Comparison of ENCODE assay signal across 23 mouse cellular contexts in the genomic region with DNA sequence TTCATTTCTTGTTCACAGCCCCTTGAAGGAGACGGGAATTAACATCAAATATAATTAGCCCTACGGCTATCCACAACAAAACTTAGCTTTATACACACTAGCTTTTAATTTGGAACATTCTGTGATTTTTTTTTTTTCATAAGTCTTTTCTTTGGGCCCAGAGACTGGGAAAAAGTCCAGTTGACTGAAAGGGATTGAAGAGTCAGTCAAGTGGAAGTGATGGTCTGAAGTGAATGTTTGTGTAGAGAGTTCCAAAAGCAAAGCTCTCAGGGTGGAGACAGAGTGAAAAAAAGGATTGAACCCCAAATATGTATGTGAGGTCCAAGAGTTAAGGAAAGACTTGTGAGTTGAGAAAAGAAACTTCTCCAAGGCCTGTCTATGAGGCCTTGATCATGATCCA. TPM values are rescaled to one million over a fixed set of nuclear protein-coding genes. Genes with fewer than 3 reads are reported as not detected.
DNase-seq lines count a peak whose midpoint lies in the region; ATAC-seq and TF ChIP-seq lines count a peak whose summit lies in the region.
"Had no signal": no experiment of that assay in that cellular context is flagged by ENCODE, and none has a peak within 500 bp of the region (broad histone marks: within the 10 kb centered on the region; RNA-seq: fewer than 3 reads in every experiment).

No protein-coding gene starts in this region.

- DNase-seq in hindbrain, postnatal 0 days (ENCODE audit: low spot score) = peak; percentile 36
- no peak for DNase-seq in hindbrain, embryonic 14.5 days (ENCODE audit: low spot score)
- DNase-seq in midbrain, postnatal 0 days (ENCODE audit: low spot score) = peak; percentile 56
- DNase-seq in midbrain, embryonic 14.5 days = no peak
- no peak for DNase-seq in left cerebral cortex, postnatal 36 days (ENCODE audit: low spot score in 2 of 2)
- DNase-seq: adrenal gland, adult 2 months; adrenal gland, postnatal 14 days; cerebellum, adult 11-12 months; cerebellum, adult 8-10 months; cerebellum, postnatal 10 days; cerebellum, postnatal 36 days; gastrocnemius, postnatal 25 days; heart, adult 18-20 months; heart, postnatal 10 days; heart, postnatal 4 days; kidney, adult 2 months had no signal

- no peak overlapping the region for H3K9ac ChIP-seq in forebrain, embryonic 15.5 days (replicated peaks)
- H3K9ac ChIP-seq in forebrain, embryonic 12.5 days = no peak overlapping the region
- H3K9ac ChIP-seq in hindbrain, postnatal 0 days (replicated peaks; ENCODE audit: low read length) = no peak overlapping the region
- no peak overlapping the region for H3K9ac ChIP-seq in hindbrain, embryonic 14.5 days
- no peak overlapping the region for H3K9ac ChIP-seq in midbrain, postnatal 0 days (replicated peaks; ENCODE audit: low read length, poor library complexity, severe bottlenecking)
- no peak overlapping the region for H3K9ac ChIP-seq in midbrain, embryonic 14.5 days (replicated peaks; ENCODE audit: low read length)
- H3K9ac ChIP-seq: heart, embryonic 12.5 days; heart, embryonic 15.5 days; hindbrain, embryonic 12.5 days had no signal

- H3K27ac ChIP-seq in forebrain, embryonic 15.5 days (replicated peaks) = peak overlapping the region; percentile 33; the same call in 1 of the 2 replicates
- no peak overlapping the region for H3K27ac ChIP-seq in forebrain, embryonic 12.5 days
- peak overlapping the region; percentile 48; the same call in 1 of the 2 replicates for H3K27ac ChIP-seq in hindbrain, postnatal 0 days
- no peak overlapping the region for H3K27ac ChIP-seq in hindbrain, embryonic 14.5 days
- no peak overlapping the region for H3K27ac ChIP-seq in midbrain, postnatal 0 days (ENCODE audit: low read depth, low read length)
- no peak overlapping the region for H3K27ac ChIP-seq in midbrain, embryonic 14.5 days (replicated peaks; ENCODE audit: low read depth, low read length)
- H3K27ac ChIP-seq: heart, embryonic 15.5 days; hindbrain, embryonic 12.5 days had no signal

- peaks cover 16% of the 10 kb centered on the region for H3K4me1 ChIP-seq in forebrain, embryonic 15.5 days
- peaks cover 14% of the 10 kb centered on the region; the same call in 1 of the 2 replicates for H3K4me1 ChIP-seq in forebrain, embryonic 12.5 days
- no peaks in the 10 kb centered on the region for H3K4me1 ChIP-seq in hindbrain, postnatal 0 days (ENCODE audit: insufficient read depth, low read length)
- H3K4me1 ChIP-seq in hindbrain, embryonic 14.5 days (replicated peaks; ENCODE audit: control insufficient read depth, insufficient read depth, low read length) = peaks cover 10% of the 10 kb centered on the region
- peaks cover 3% of the 10 kb centered on the region; the same call in 1 of the 2 replicates for H3K4me1 ChIP-seq in midbrain, postnatal 0 days (ENCODE audit: insufficient read depth, low read length)
- H3K4me1 ChIP-seq in midbrain, embryonic 14.5 days (ENCODE audit: control insufficient read depth, insufficient read depth, low read length) = 0 out of 2 replicates have a peak, but pooled peaks cover 6% of the 10 kb centered on the region

- intact Hi-C loops in left cerebral cortex, postnatal 36 days (cut with DNase I) = no loop called here

- no peaks in the 10 kb centered on the region for H3K9me3 ChIP-seq in forebrain, embryonic 15.5 days
- H3K9me3 ChIP-seq in forebrain, embryonic 12.5 days = no peaks in the 10 kb centered on the region
- no peaks in the 10 kb centered on the region for H3K9me3 ChIP-seq in hindbrain, postnatal 0 days (ENCODE audit: low read length)
- no peaks in the 10 kb centered on the region for H3K9me3 ChIP-seq in hindbrain, embryonic 14.5 days (ENCODE audit: control insufficient read depth, low read length)
- H3K9me3 ChIP-seq in midbrain, postnatal 0 days (ENCODE audit: low read length) = no peaks in the 10 kb centered on the region
- H3K9me3 ChIP-seq in midbrain, embryonic 14.5 days (ENCODE audit: control insufficient read depth, low read length) = no peaks in the 10 kb centered on the region
- H3K9me3 ChIP-seq: heart, embryonic 12.5 days; heart, embryonic 15.5 days; hindbrain, embryonic 12.5 days had no signal

- peaks cover 22% of the 10 kb centered on the region; the same call in 1 of the 2 replicates for H3K36me3 ChIP-seq in forebrain, embryonic 15.5 days
- H3K36me3 ChIP-seq in forebrain, embryonic 12.5 days (replicated peaks) = peaks cover 94% of the 10 kb centered on the region
- no peaks in the 10 kb centered on the region for H3K36me3 ChIP-seq in hindbrain, postnatal 0 days (ENCODE audit: insufficient read depth, low read length)
- H3K36me3 ChIP-seq in hindbrain, embryonic 14.5 days (replicated peaks; ENCODE audit: control insufficient read depth, insufficient read depth) = peaks cover 12% of the 10 kb centered on the region
- no peaks in the 10 kb centered on the region for H3K36me3 ChIP-seq in midbrain, postnatal 0 days (ENCODE audit: insufficient read depth, low read length)
- H3K36me3 ChIP-seq in midbrain, embryonic 14.5 days (ENCODE audit: control insufficient read depth, insufficient read depth, low read length) = peaks cover 14% of the 10 kb centered on the region; the same call in 1 of the 2 replicates

- ATAC-seq in forebrain, embryonic 15.5 days (replicated peaks) = no peak
- ATAC-seq in forebrain, embryonic 12.5 days (ENCODE audit: low FRiP score) = no peak
- no peak for ATAC-seq in hindbrain, postnatal 0 days
- no peak for ATAC-seq in hindbrain, embryonic 14.5 days (ENCODE audit: low FRiP score)
- no peak for ATAC-seq in midbrain, postnatal 0 days (ENCODE audit: low FRiP score)
- ATAC-seq in midbrain, embryonic 14.5 days (ENCODE audit: low FRiP score, low TSS enrichment) = no peak
- ATAC-seq: CD4-positive, CD25-positive, alpha-beta regulatory T cell, adult 4 months; intestine, postnatal 0 days had no signal

- H3K4me2 ChIP-seq in forebrain, embryonic 15.5 days (replicated peaks) = no peak overlapping the region
- no peak overlapping the region for H3K4me2 ChIP-seq in forebrain, embryonic 12.5 days
- no peak overlapping the region for H3K4me2 ChIP-seq in hindbrain, postnatal 0 days (ENCODE audit: low read depth, low read length)
- no peak overlapping the region for H3K4me2 ChIP-seq in hindbrain, embryonic 14.5 days (replicated peaks)
- no peak overlapping the region for H3K4me2 ChIP-seq in midbrain, postnatal 0 days (ENCODE audit: low read depth, low read length, poor library complexity, severe bottlenecking)
- H3K4me2 ChIP-seq in midbrain, embryonic 14.5 days (ENCODE audit: low read length) = no peak overlapping the region
- H3K4me2 ChIP-seq: heart, embryonic 12.5 days; heart, embryonic 15.5 days; hindbrain, embryonic 12.5 days had no signal

- no peaks in the 10 kb centered on the region for H3K27me3 ChIP-seq in forebrain, embryonic 15.5 days
- no peaks in the 10 kb centered on the region for H3K27me3 ChIP-seq in forebrain, embryonic 12.5 days
- H3K27me3 ChIP-seq in hindbrain, postnatal 0 days (ENCODE audit: insufficient read depth, low read length) = no peaks in the 10 kb centered on the region
- no peaks in the 10 kb centered on the region for H3K27me3 ChIP-seq in hindbrain, embryonic 14.5 days (ENCODE audit: control insufficient read depth, insufficient read depth, low read length)
- H3K27me3 ChIP-seq in midbrain, postnatal 0 days (ENCODE audit: insufficient read depth, low read length) = no peaks in the 10 kb centered on the region
- H3K27me3 ChIP-seq in midbrain, embryonic 14.5 days (ENCODE audit: control insufficient read depth, insufficient read depth, low read length) = no peaks in the 10 kb centered on the region
- H3K27me3 ChIP-seq: heart, embryonic 12.5 days; heart, embryonic 15.5 days; hindbrain, embryonic 12.5 days had no signal

- H3K4me3 ChIP-seq in forebrain, embryonic 15.5 days = no peak overlapping the region
- no peak overlapping the region for H3K4me3 ChIP-seq in forebrain, embryonic 12.5 days (replicated peaks)
- H3K4me3 ChIP-seq in hindbrain, postnatal 0 days (ENCODE audit: low read length) = no peak overlapping the region
- no peak overlapping the region for H3K4me3 ChIP-seq in hindbrain, embryonic 14.5 days (replicated peaks; ENCODE audit: low read length)
- H3K4me3 ChIP-seq in midbrain, postnatal 0 days (ENCODE audit: low read depth, low read length) = no peak overlapping the region
- H3K4me3 ChIP-seq in midbrain, embryonic 14.5 days (replicated peaks; ENCODE audit: low read depth, low read length) = no peak overlapping the region
- H3K4me3 ChIP-seq: heart, embryonic 12.5 days; heart, embryonic 15.5 days; hindbrain, embryonic 12.5 days had no signal

- TF ChIP-seq CTCF in hindbrain, postnatal 0 days (IDR thresholded peaks at IDR 0.05; ENCODE audit: low read depth) = no peak
- TF ChIP-seq CTCF in midbrain, postnatal 0 days (IDR thresholded peaks at IDR 0.05) = no peak

- WGBS in forebrain, embryonic 15.5 days = 50% methylated on average over 2 of the region's 2 CpGs
- WGBS in forebrain, embryonic 12.5 days = 76% methylated on average over 2 of the region's 2 CpGs
- WGBS in hindbrain, postnatal 0 days = 69% methylated on average over 2 of the region's 2 CpGs
- WGBS in hindbrain, embryonic 14.5 days = 85% methylated on average over 2 of the region's 2 CpGs
- WGBS in midbrain, postnatal 0 days = 86% methylated on average over 2 of the region's 2 CpGs
- 91% methylated on average over 2 of the region's 2 CpGs for WGBS in midbrain, embryonic 14.5 days

RNA-seq across cellular contexts. Expression of gene Aldoc, which starts 4.4 kb away (rescaled TPM):
- polyA plus RNA-seq in forebrain, embryonic 15.5 days (2015; fragmentation: Nextera tagmentation; extraction: Ambion mirVana) = 167 and 176 TPM in 2 replicates
- polyA plus RNA-seq in forebrain, embryonic 12.5 days (2016; fragmentation: Nextera tagmentation; extraction: Ambion mirVana) = 26.9 and 31.6 TPM in 2 replicates
- 798 and 822 TPM in 2 replicates for total RNA-seq in hindbrain, postnatal 0 days (2014; rRNA removed)
- 693 and 762 TPM in 2 replicates for polyA plus RNA-seq in hindbrain, postnatal 0 days (2015; fragmentation: Nextera tagmentation; extraction: Ambion mirVana)
- 278 and 292 TPM in 2 replicates for polyA plus RNA-seq in hindbrain, embryonic 14.5 days (2014; fragmentation: Nextera tagmentation; extraction: Ambion mirVana)
- 265 and 359 TPM in 2 replicates for total RNA-seq in midbrain, postnatal 0 days (2014; rRNA removed)
- polyA plus RNA-seq in midbrain, postnatal 0 days (2015; fragmentation: Nextera tagmentation; extraction: Ambion mirVana) = 224 and 305 TPM in 2 replicates
- polyA plus RNA-seq in midbrain, embryonic 14.5 days (2014; fragmentation: Nextera tagmentation; extraction: Ambion mirVana) = 71.2 and 89.5 TPM in 2 replicates
- total RNA-seq in left cerebral cortex, postnatal 36 days (2021) = 100 to 1,000 TPM; 746 to 852 TPM

RNA-seq across cellular contexts. Expression of gene Pigs, which starts 9.8 kb away (rescaled TPM):
- polyA plus RNA-seq in forebrain, embryonic 15.5 days (2015; fragmentation: Nextera tagmentation; extraction: Ambion mirVana) = 56.7 and 59.8 TPM in 2 replicates
- 58.8 and 62.5 TPM in 2 replicates for polyA plus RNA-seq in forebrain, embryonic 12.5 days (2016; fragmentation: Nextera tagmentation; extraction: Ambion mirVana)
- 88.3 and 89.0 TPM in 2 replicates for total RNA-seq in hindbrain, postnatal 0 days (2014; rRNA removed)
- polyA plus RNA-seq in hindbrain, postnatal 0 days (2015; fragmentation: Nextera tagmentation; extraction: Ambion mirVana) = 105 TPM in 2 replicates
- 76.4 and 76.5 TPM in 2 replicates for polyA plus RNA-seq in hindbrain, embryonic 14.5 days (2014; fragmentation: Nextera tagmentation; extraction: Ambion mirVana)
- 62.4 and 67.2 TPM in 2 replicates for total RNA-seq in midbrain, postnatal 0 days (2014; rRNA removed)
- polyA plus RNA-seq in midbrain, postnatal 0 days (2015; fragmentation: Nextera tagmentation; extraction: Ambion mirVana) = 82.6 and 91.0 TPM in 2 replicates
- polyA plus RNA-seq in midbrain, embryonic 14.5 days (2014; fragmentation: Nextera tagmentation; extraction: Ambion mirVana) = 54.7 and 63.6 TPM in 2 replicates
- 10 to 100 TPM; 64.4 to 68.5 TPM for total RNA-seq in left cerebral cortex, postnatal 36 days (2021)

RNA-seq across cellular contexts. Expression of gene Spag5, which starts 17.1 kb away (rescaled TPM):
- polyA plus RNA-seq in forebrain, embryonic 15.5 days (2015; fragmentation: Nextera tagmentation; extraction: Ambion mirVana) = 23.2 and 26.1 TPM in 2 replicates
- 63.0 and 64.7 TPM in 2 replicates for polyA plus RNA-seq in forebrain, embryonic 12.5 days (2016; fragmentation: Nextera tagmentation; extraction: Ambion mirVana)
- 26.7 and 31.4 TPM in 2 replicates for total RNA-seq in hindbrain, postnatal 0 days (2014; rRNA removed)
- 9.1 and 9.9 TPM in 2 replicates for polyA plus RNA-seq in hindbrain, postnatal 0 days (2015; fragmentation: Nextera tagmentation; extraction: Ambion mirVana)
- polyA plus RNA-seq in hindbrain, embryonic 14.5 days (2014; fragmentation: Nextera tagmentation; extraction: Ambion mirVana) = 5.6 and 9.2 TPM in 2 replicates
- total RNA-seq in midbrain, postnatal 0 days (2014; rRNA removed) = 3.1 and 3.6 TPM in 2 replicates
- 2.2 and 2.4 TPM in 2 replicates for polyA plus RNA-seq in midbrain, postnatal 0 days (2015; fragmentation: Nextera tagmentation; extraction: Ambion mirVana)
- polyA plus RNA-seq in midbrain, embryonic 14.5 days (2014; fragmentation: Nextera tagmentation; extraction: Ambion mirVana) = 5.8 and 8.7 TPM in 2 replicates
- 10 to 100 TPM in 1 of 2 experiments, 1 to 10 TPM in 1; 7.3 to 13.8 TPM for total RNA-seq in left cerebral cortex, postnatal 36 days (2021)

RNA-seq across cellular contexts. Expression of gene Unc119, which starts 24.9 kb away (rescaled TPM):
- polyA plus RNA-seq in forebrain, embryonic 15.5 days (2015; fragmentation: Nextera tagmentation; extraction: Ambion mirVana) = 78.9 and 82.4 TPM in 2 replicates
- 75.6 and 76.5 TPM in 2 replicates for polyA plus RNA-seq in forebrain, embryonic 12.5 days (2016; fragmentation: Nextera tagmentation; extraction: Ambion mirVana)
- total RNA-seq in hindbrain, postnatal 0 days (2014; rRNA removed) = 125 and 154 TPM in 2 replicates
- polyA plus RNA-seq in hindbrain, postnatal 0 days (2015; fragmentation: Nextera tagmentation; extraction: Ambion mirVana) = 76.2 and 82.0 TPM in 2 replicates
- 82.6 and 95.8 TPM in 2 replicates for polyA plus RNA-seq in hindbrain, embryonic 14.5 days (2014; fragmentation: Nextera tagmentation; extraction: Ambion mirVana)
- total RNA-seq in midbrain, postnatal 0 days (2014; rRNA removed) = 93.5 and 141 TPM in 2 replicates
- polyA plus RNA-seq in midbrain, postnatal 0 days (2015; fragmentation: Nextera tagmentation; extraction: Ambion mirVana) = 79.6 and 83.4 TPM in 2 replicates
- polyA plus RNA-seq in midbrain, embryonic 14.5 days (2014; fragmentation: Nextera tagmentation; extraction: Ambion mirVana) = 78.3 and 98.1 TPM in 2 replicates
- total RNA-seq in left cerebral cortex, postnatal 36 days (2021) = 10 to 100 TPM; 30.6 to 31.3 TPM

RNA-seq across cellular contexts. Expression of gene BC030499, which starts 27.8 kb away (rescaled TPM):
- polyA plus RNA-seq in forebrain, embryonic 15.5 days (2015; fragmentation: Nextera tagmentation; extraction: Ambion mirVana) = 0.17 and 0.27 TPM in 2 replicates
- polyA plus RNA-seq in forebrain, embryonic 12.5 days (2016; fragmentation: Nextera tagmentation; extraction: Ambion mirVana) = 0.41 and 0.52 TPM in 2 replicates
- total RNA-seq in hindbrain, postnatal 0 days (2014; rRNA removed) = 0.10 TPM in 1 of 2 replicates, not detected in the other
- polyA plus RNA-seq in hindbrain, postnatal 0 days (2015; fragmentation: Nextera tagmentation; extraction: Ambion mirVana) = 0.15 TPM in 1 of 2 replicates, not detected in the other
- 0.16 and 0.35 TPM in 2 replicates for polyA plus RNA-seq in hindbrain, embryonic 14.5 days (2014; fragmentation: Nextera tagmentation; extraction: Ambion mirVana)
- 0.22 and 0.38 TPM in 2 replicates for total RNA-seq in midbrain, postnatal 0 days (2014; rRNA removed)
- 0.12 TPM in 1 of 2 replicates, not detected in the other for polyA plus RNA-seq in midbrain, postnatal 0 days (2015; fragmentation: Nextera tagmentation; extraction: Ambion mirVana)
- 0.15 and 0.34 TPM in 2 replicates for polyA plus RNA-seq in midbrain, embryonic 14.5 days (2014; fragmentation: Nextera tagmentation; extraction: Ambion mirVana)
- 10 to 100 TPM; 11.3 to 25.5 TPM for total RNA-seq in left cerebral cortex, postnatal 36 days (2021)

Comparison
In these comparisons a context has a peak if more than half of its experiments do, and no peak if none do; other contexts are left out.
1. H3K27ac ChIP-seq: peak in forebrain, embryonic 15.5 days (single experiment) and hindbrain, postnatal 0 days (single experiment); none in forebrain, embryonic 12.5 days (single experiment), hindbrain, embryonic 14.5 days (single experiment), midbrain, postnatal 0 days (single experiment) and midbrain, embryonic 14.5 days (single experiment).
2. DNase-seq: peak in hindbrain, postnatal 0 days (single experiment) and midbrain, postnatal 0 days (single experiment); none in hindbrain, embryonic 14.5 days (single experiment), midbrain, embryonic 14.5 days (single experiment) and left cerebral cortex, postnatal 36 days (0 of 2).